Mouse (Mus musculus) liver, embryonic 14.5 days (tissue): Measurements from ENCODE around the gene Coro7.

Experiments
- CTCF ChIP-seq: IDR thresholded peaks from 2 replicates; pipeline ENCODE4 v1.5.1; 2016; ENCODE audit warnings: antibody characterized with exemption, low read depth, control low read depth
- EP300 ChIP-seq: IDR thresholded peaks from 2 replicates; pipeline ENCODE4 v1.6.1; 2016; ENCODE audit warnings: antibody characterized with exemption, low read depth

GRCm38 (mm10) chr16:4722128-4722914 is 42.7 kb upstream of the Coro7 start:
- TF ChIP-seq EP300 (no peak), CTCF (no peak)
